24 mouse cellular contexts compared by ENCODE assay signal in the genomic region with DNA sequence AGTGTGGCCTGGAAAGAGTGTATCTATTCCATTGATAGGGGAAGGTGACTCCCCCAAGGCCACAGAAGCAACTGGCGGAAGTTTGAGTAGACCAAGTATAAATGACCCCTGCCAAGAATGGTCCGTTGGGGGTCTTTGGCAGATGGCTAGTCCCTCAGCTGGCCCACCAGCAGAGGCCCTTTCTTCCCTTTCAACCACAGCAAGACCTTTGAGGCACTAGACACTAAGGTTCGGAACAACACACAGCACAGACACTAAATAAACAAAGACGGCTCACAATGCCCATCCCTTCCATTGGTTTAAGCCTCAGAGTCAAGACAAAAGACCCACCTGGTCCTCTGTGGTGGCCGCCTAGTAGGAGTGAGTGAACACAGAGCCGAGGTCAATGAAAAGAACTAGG. TPM values are rescaled to one million over a fixed set of nuclear protein-coding genes. Genes with fewer than 3 reads are reported as not detected.
DNase-seq lines count a peak whose midpoint lies in the region; ATAC-seq and TF ChIP-seq lines count a peak whose summit lies in the region.
"Had no signal": no experiment of that assay in that cellular context is flagged by ENCODE, and none has a peak within 500 bp of the region (broad histone marks: within the 10 kb centered on the region; RNA-seq: fewer than 3 reads in every experiment).

No protein-coding gene starts in this region.

- TF ChIP-seq EP300 in ES-Bruce4 (IDR thresholded peaks at IDR 0.05; ENCODE audit: insufficient read depth, low read depth, low read length) = peak; percentile 68

- no peak for ATAC-seq in megakaryocyte, adult 5-6 weeks (ENCODE audit: poor library complexity, severe bottlenecking)
- ATAC-seq: activated CD4-positive, CD25-positive, alpha-beta regulatory T cell, adult 4 months; forebrain, embryonic 13.5 days; forebrain, embryonic 16.5 days; hindbrain, embryonic 16.5 days; intestine, embryonic 15.5 days had no signal

- H3K27me3 ChIP-seq in ES-Bruce4 (ENCODE audit: control insufficient read depth, insufficient read depth, low read length, poor library complexity, severe bottlenecking) = no peaks in the 10 kb centered on the region
- H3K27me3 ChIP-seq: CH12.LX; forebrain, embryonic 13.5 days; hindbrain, embryonic 13.5 days; intestine, embryonic 15.5 days had no signal

- peaks cover 2% of the 10 kb centered on the region for H3K4me1 ChIP-seq in ES-Bruce4 (ENCODE audit: control insufficient read depth, insufficient read depth, low read length)

- H3K36me3 ChIP-seq in ES-Bruce4 (ENCODE audit: control insufficient read depth, insufficient read depth, low read length, poor library complexity, severe bottlenecking) = peaks cover 4% of the 10 kb centered on the region; the same call in 1 of the 2 replicates

- no peak overlapping the region for H3K9ac ChIP-seq in ES-Bruce4 (ENCODE audit: low read depth, poor library complexity, severe bottlenecking)
- H3K9ac ChIP-seq: forebrain, embryonic 13.5 days; hindbrain, embryonic 13.5 days; intestine, embryonic 15.5 days had no signal

- TF ChIP-seq CTCF in layer of hippocampus, adult 2 months (conservative IDR thresholded peaks at IDR 0.05) = no peak
- TF ChIP-seq CTCF in ES-Bruce4 (IDR thresholded peaks at IDR 0.05; ENCODE audit: low read depth, low read length) = no peak

- DNase-seq in cerebellum, adult 9-10 months = peak; percentile 32
- no peak for DNase-seq in cerebellum, postnatal 25 days
- no peak for DNase-seq in layer of hippocampus, adult 2 months (ENCODE audit: low spot score in 2 of 2)
- DNase-seq in layer of hippocampus, postnatal 25 days (ENCODE audit: extremely low spot score in 1 of 2, low spot score in 1 of 2) = no peak
- DNase-seq: adrenal gland, adult 8-10 months; adrenal gland, postnatal 25 days; B cell, adult 2 months; cerebellum, adult 11-12 months; cerebellum, postnatal 10 days; gastrocnemius, postnatal 25 days; heart, adult 2 months; heart, postnatal 36 days; kidney, adult 11 months had no signal

- TF ChIP-seq POLR2A in ES-Bruce4 (IDR thresholded peaks at IDR 0.05; ENCODE audit: insufficient read depth, low read length) = no peak

- peak overlapping the region; percentile 88; the same call in 1 of the 2 replicates for H3K27ac ChIP-seq in layer of hippocampus, adult 2 months
- H3K27ac ChIP-seq in ES-Bruce4 (ENCODE audit: insufficient read depth, low read length) = peak overlapping the region; percentile 20; the same call in 1 of the 2 replicates
- H3K27ac ChIP-seq: forebrain, embryonic 10.5 days; forebrain, embryonic 13.5 days; heart, adult 2 months; hindbrain, embryonic 10.5 days; hindbrain, embryonic 13.5 days; intestine, embryonic 15.5 days had no signal

- no peak overlapping the region for H3K4me3 ChIP-seq in layer of hippocampus, adult 2 months
- no peak overlapping the region for H3K4me3 ChIP-seq in ES-Bruce4 (ENCODE audit: low read depth, low read length)
- H3K4me3 ChIP-seq: forebrain, embryonic 10.5 days; forebrain, embryonic 13.5 days; heart, adult 2 months; hindbrain, embryonic 10.5 days; hindbrain, embryonic 13.5 days; intestine, embryonic 15.5 days had no signal

- H3K9me3 ChIP-seq in ES-Bruce4 (replicated peaks; ENCODE audit: control insufficient read depth, insufficient read depth, low read length, poor library complexity, severe bottlenecking) = no peaks in the 10 kb centered on the region
- H3K9me3 ChIP-seq: forebrain, embryonic 10.5 days; forebrain, embryonic 13.5 days; hindbrain, embryonic 10.5 days; hindbrain, embryonic 13.5 days; intestine, embryonic 15.5 days had no signal

RNA-seq across cellular contexts. Expression of gene Susd2, which starts 35.4 kb away (rescaled TPM):
- 1 to 10 TPM; 2.1 TPM for total RNA-seq in layer of hippocampus, adult 2 months (2021)
- 1 to 10 TPM; 1.4 to 1.6 TPM for total RNA-seq in layer of hippocampus, postnatal 25 days (2021)
- 11.1 and 11.7 TPM in 2 replicates for polyA plus RNA-seq in ES-Bruce4 (2011; ENCODE audit: insufficient read depth, insufficient read length, low read depth, missing spikeins)
- total RNA-seq in megakaryocyte, adult 5-6 weeks (2015) = 0.16 and 0.48 TPM in 2 replicates
- total RNA-seq in megakaryocyte, adult 5-6 weeks (2017) = 0.33 and 0.49 TPM in 2 replicates
